Mouse (Mus musculus): ENCODE results near the gene Slc22a4. TPM values are rescaled to one million over a fixed set of nuclear protein-coding genes. Genes with fewer than 3 reads are reported as not detected.
"Not testable (repeated sequence)": the region's sequence is repeated elsewhere in the genome, so short reads cannot be mapped to it uniquely, and the experiment has no call there.

The Slc22a4 gene
- polyA plus RNA-seq, 1 experiment from 2014 or later: 34.8 TPM

- H3K4me3 ChIP-seq (ENCODE audit: low read depth, low read length): peak overlapping the region; percentile 62
- not testable (repeated sequence) for ATAC-seq (ENCODE audit: low read depth); H3K9me3 ChIP-seq (replicated peaks; ENCODE audit: control insufficient read depth, low read length); H3K36me3 ChIP-seq (ENCODE audit: control insufficient read depth, insufficient read depth); H3K27me3 ChIP-seq (ENCODE audit: control insufficient read depth, insufficient read depth, low read depth, low read length); H3K27ac ChIP-seq (ENCODE audit: low read length)
- H3K4me2 ChIP-seq (ENCODE audit: low read depth, low read length): peak overlapping the region; percentile 96
- peak overlapping the region; percentile 63 for H3K9ac ChIP-seq (ENCODE audit: low read depth, low read length)
- 2% methylated on average over 23 of the region's 23 CpGs for WGBS (ENCODE audit: insufficient replicate concordance)
- peaks cover 11% of the 10 kb centered on the region for H3K4me1 ChIP-seq (ENCODE audit: control insufficient read depth, low read depth, low read length)
These were observed 48.5 kb downstream of the Slc22a4 start for GRCm38 (mm10) chr11:53979456-53979787.

DNA sequence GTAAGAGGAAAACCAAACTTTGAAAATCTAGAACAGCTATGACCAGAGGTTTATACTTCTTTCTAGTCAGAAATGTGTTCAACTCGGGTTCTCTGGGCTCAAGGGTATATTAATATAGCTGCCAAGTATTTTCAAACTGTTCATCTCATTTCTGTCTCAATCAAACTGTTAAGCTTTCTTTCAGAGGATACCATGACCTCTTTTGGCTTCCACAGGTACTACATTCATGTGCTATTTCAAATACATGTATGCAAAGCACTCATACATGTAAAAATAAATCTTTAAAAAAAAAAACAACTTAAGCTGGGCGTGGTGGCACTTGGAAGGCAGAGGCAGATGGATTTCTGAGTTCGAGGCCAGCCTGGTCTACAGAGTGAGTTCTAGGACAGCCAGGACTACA, 50.2 kb downstream of the Slc22a4 start:
- 56% methylated on average over 3 of the region's 3 CpGs for WGBS (ENCODE audit: insufficient replicate concordance)
- no peak overlapping the region for H3K9ac ChIP-seq (ENCODE audit: low read depth, low read length)

GRCm38 (mm10) chr11:53975559-53975958, 52.3 kb downstream of the Slc22a4 start:
- Histone ChIP-seq H3K4me1 (ENCODE audit: control insufficient read depth, low read depth, low read length) (peaks cover 11% of the 10 kb centered on the region), H3K27me3 (ENCODE audit: control insufficient read depth, insufficient read depth, low read depth, low read length) (peaks cover 4% of the 10 kb centered on the region; the same call in 1 of the 2 replicates), H3K9me3 (replicated peaks; ENCODE audit: control insufficient read depth, low read length) (no peaks in the 10 kb centered on the region), H3K4me3 (ENCODE audit: low read depth, low read length) (no peak overlapping the region), H3K36me3 (ENCODE audit: control insufficient read depth, insufficient read depth) (no peaks in the 10 kb centered on the region), H3K27ac (ENCODE audit: low read length) (no peak overlapping the region), H3K4me2 (ENCODE audit: low read depth, low read length) (no peak overlapping the region), H3K9ac (ENCODE audit: low read depth, low read length) (no peak overlapping the region)
- no peak for ATAC-seq (ENCODE audit: low read depth)

More for the DNA sequence above, 50.2 kb downstream of the Slc22a4 start:
- H3K4me1 ChIP-seq (ENCODE audit: control insufficient read depth, low read depth, low read length): peaks cover 11% of the 10 kb centered on the region
- H3K9me3 ChIP-seq (replicated peaks; ENCODE audit: control insufficient read depth, low read length): no peaks in the 10 kb centered on the region
- H3K36me3 ChIP-seq (ENCODE audit: control insufficient read depth, insufficient read depth): no peaks in the 10 kb centered on the region
- no peak overlapping the region for H3K27ac ChIP-seq (ENCODE audit: low read length)
- peaks cover 4% of the 10 kb centered on the region; the same call in 1 of the 2 replicates for H3K27me3 ChIP-seq (ENCODE audit: control insufficient read depth, insufficient read depth, low read depth, low read length)
- H3K4me2 ChIP-seq (ENCODE audit: low read depth, low read length): no peak overlapping the region
- no peak overlapping the region for H3K4me3 ChIP-seq (ENCODE audit: low read depth, low read length)
- ATAC-seq (ENCODE audit: low read depth): no peak

GRCm38 (mm10) chr11:53958984-53959383, 68.9 kb downstream of the Slc22a4 start:
- no peak for ATAC-seq (ENCODE audit: low read depth)
- Histone ChIP-seq H3K4me1 (ENCODE audit: control insufficient read depth, low read depth, low read length) (no peaks in the 10 kb centered on the region), H3K4me2 (ENCODE audit: low read depth, low read length) (no peak overlapping the region), H3K9me3 (replicated peaks; ENCODE audit: control insufficient read depth, low read length) (no peaks in the 10 kb centered on the region), H3K9ac (ENCODE audit: low read depth, low read length) (no peak overlapping the region), H3K27ac (ENCODE audit: low read length) (no peak overlapping the region), H3K4me3 (ENCODE audit: low read depth, low read length) (no peak overlapping the region), H3K27me3 (ENCODE audit: control insufficient read depth, insufficient read depth, low read depth, low read length) (no peaks in the 10 kb centered on the region), H3K36me3 (ENCODE audit: control insufficient read depth, insufficient read depth) (no peaks in the 10 kb centered on the region)
- WGBS (ENCODE audit: insufficient replicate concordance): 42% methylated on average over 3 of the region's 3 CpGs

- not testable (repeated sequence) for H3K36me3 ChIP-seq (ENCODE audit: control insufficient read depth, insufficient read depth); H3K4me2 ChIP-seq (ENCODE audit: low read depth, low read length); H3K27ac ChIP-seq (ENCODE audit: low read length); ATAC-seq (ENCODE audit: low read depth); H3K4me3 ChIP-seq (ENCODE audit: low read depth, low read length); H3K9ac ChIP-seq (ENCODE audit: low read depth, low read length); H3K27me3 ChIP-seq (ENCODE audit: control insufficient read depth, insufficient read depth, low read depth, low read length); H3K9me3 ChIP-seq (replicated peaks; ENCODE audit: control insufficient read depth, low read length); H3K4me1 ChIP-seq (ENCODE audit: control insufficient read depth, low read depth, low read length)
- WGBS (ENCODE audit: insufficient replicate concordance): 36% methylated on average over 4 of the region's 4 CpGs
These were observed 69.7 kb downstream of the Slc22a4 start for GRCm38 (mm10) chr11:53958176-53958575.

GRCm38 (mm10) chr11:53956636-53957035, 71.3 kb downstream of the Slc22a4 start:
- Histone ChIP-seq H3K4me2 (ENCODE audit: low read depth, low read length) (no peak overlapping the region), H3K4me3 (ENCODE audit: low read depth, low read length) (no peak overlapping the region), H3K9me3 (replicated peaks; ENCODE audit: control insufficient read depth, low read length) (no peaks in the 10 kb centered on the region), H3K4me1 (ENCODE audit: control insufficient read depth, low read depth, low read length) (no peaks in the 10 kb centered on the region), H3K36me3 (ENCODE audit: control insufficient read depth, insufficient read depth) (no peaks in the 10 kb centered on the region), H3K27ac (ENCODE audit: low read length) (no peak overlapping the region), H3K27me3 (ENCODE audit: control insufficient read depth, insufficient read depth, low read depth, low read length) (no peaks in the 10 kb centered on the region), H3K9ac (ENCODE audit: low read depth, low read length) (no peak overlapping the region)
- ATAC-seq (ENCODE audit: low read depth): no peak
- WGBS (ENCODE audit: insufficient replicate concordance): 56% methylated on average over 1 of the region's 1 CpGs

GRCm38 (mm10) chr11:53954653-53955052, 73.2 kb downstream of the Slc22a4 start:
- Histone ChIP-seq H3K9me3 (replicated peaks; ENCODE audit: control insufficient read depth, low read length) (no peaks in the 10 kb centered on the region), H3K27me3 (ENCODE audit: control insufficient read depth, insufficient read depth, low read depth, low read length) (no peaks in the 10 kb centered on the region), H3K4me3 (ENCODE audit: low read depth, low read length) (no peak overlapping the region), H3K9ac (ENCODE audit: low read depth, low read length) (no peak overlapping the region), H3K4me2 (ENCODE audit: low read depth, low read length) (no peak overlapping the region), H3K4me1 (ENCODE audit: control insufficient read depth, low read depth, low read length) (no peaks in the 10 kb centered on the region), H3K27ac (ENCODE audit: low read length) (no peak overlapping the region), H3K36me3 (ENCODE audit: control insufficient read depth, insufficient read depth) (no peaks in the 10 kb centered on the region)
- ATAC-seq (ENCODE audit: low read depth): no peak
- WGBS (ENCODE audit: insufficient replicate concordance): 75% methylated on average over 3 of the region's 3 CpGs

GRCm38 (mm10) chr11:53950133-53950532, 77.8 kb downstream of the Slc22a4 start:
- H3K4me1 ChIP-seq (ENCODE audit: control insufficient read depth, low read depth, low read length); H3K36me3 ChIP-seq (ENCODE audit: control insufficient read depth, insufficient read depth); H3K27me3 ChIP-seq (ENCODE audit: control insufficient read depth, insufficient read depth, low read depth, low read length); H3K4me3 ChIP-seq (ENCODE audit: low read depth, low read length); H3K4me2 ChIP-seq (ENCODE audit: low read depth, low read length); H3K9me3 ChIP-seq (replicated peaks; ENCODE audit: control insufficient read depth, low read length); H3K27ac ChIP-seq (ENCODE audit: low read length); H3K9ac ChIP-seq (ENCODE audit: low read depth, low read length); ATAC-seq (ENCODE audit: low read depth): not testable (repeated sequence)
- WGBS (ENCODE audit: insufficient replicate concordance): no CpG with 5 or more reads among the region's 3 CpGs
